Mouse (Mus musculus) lung, embryonic 14.5 days (tissue): Measurements from ENCODE around the gene Cep68. TPM values are rescaled to one million over a fixed set of nuclear protein-coding genes. Genes with fewer than 3 reads are reported as not detected.
A peak's percentile ranks its signal among the peaks of the same experiment; 100 is the strongest.

Experiments
- ATAC-seq: fragments of 200-750 bp; cut with Nextera tagmentation; 2 replicates; pipeline ENCODE4 v1.8.0; 2017; ENCODE audit warnings: mild to moderate bottlenecking, moderate TSS enrichment, moderate library complexity; ENCODE audit not compliant: insufficient read depth
- DNase-seq: peaks from one replicate; pipeline ENCODE4 v3.0.0-alpha.2; 2015
- H3K27ac ChIP-seq: fragments of 300-500 bp; sonication (generic); 2 replicates; pipeline ENCODE4 v1.5.1; 2014; ENCODE audit warnings: low read depth, mild to moderate bottlenecking, moderate library complexity
- H3K27me3 ChIP-seq: fragments of 300-500 bp; sonication (generic); 2 replicates; pipeline ENCODE4 v1.6.1; 2014; ENCODE audit warnings: low read length, control low read depth; ENCODE audit not compliant: insufficient read depth
- H3K36me3 ChIP-seq: fragments of 300-500 bp; sonication (generic); 2 replicates; pipeline ENCODE4 v1.6.1; 2014; ENCODE audit warnings: control low read depth; ENCODE audit not compliant: insufficient read depth
- H3K4me1 ChIP-seq: fragments of 300-500 bp; sonication (generic); 2 replicates; pipeline ENCODE4 v1.6.1; 2014; ENCODE audit warnings: antibody characterized with exemption, control low read depth; ENCODE audit not compliant: insufficient read depth
- H3K4me2 ChIP-seq: fragments of 300-500 bp; sonication (generic); 2 replicates; pipeline ENCODE4 v1.6.1; 2014; ENCODE audit warnings: mild to moderate bottlenecking
- H3K4me3 ChIP-seq: fragments of 300-500 bp; sonication (generic); 2 replicates; pipeline ENCODE4 v1.5.1; 2014; ENCODE audit warnings: low read depth, low read length
- H3K9ac ChIP-seq: fragments of 300-500 bp; sonication (generic); 2 replicates; pipeline ENCODE4 v1.6.1; 2014
- H3K9me3 ChIP-seq: fragments of 300-500 bp; sonication (generic); 2 replicates; pipeline ENCODE4 v1.6.1; 2016; ENCODE audit warnings: low read depth, low read length, control low read depth
- CTCF ChIP-seq: IDR thresholded peaks from 2 replicates; pipeline ENCODE4 v1.5.1; 2016; ENCODE audit warnings: antibody characterized with exemption, low read depth
- WGBS: fragments of 180-500 bp; shearing (Covaris S2); extraction: QIAGEN DNeasy Blood & Tissue Kit; methylation state at CpG from one replicate; pipeline ENCODE4 v1.1.7; 2014; 5-methylcytosine and 5-hydroxymethylcytosine counted together
- polyA plus RNA-seq: library from polyadenylated mRNA; unstranded; fragments of >200 nt; fragmentation: Nextera tagmentation; extraction: Ambion mirVana; gene quantifications from 2 replicates; pipeline ENCODE4 v1.2.1, GENCODE M21; 2014

The Cep68 gene
- polyA plus RNA-seq, 1 experiment from 2014 or later: 46.6 TPM

DNA sequence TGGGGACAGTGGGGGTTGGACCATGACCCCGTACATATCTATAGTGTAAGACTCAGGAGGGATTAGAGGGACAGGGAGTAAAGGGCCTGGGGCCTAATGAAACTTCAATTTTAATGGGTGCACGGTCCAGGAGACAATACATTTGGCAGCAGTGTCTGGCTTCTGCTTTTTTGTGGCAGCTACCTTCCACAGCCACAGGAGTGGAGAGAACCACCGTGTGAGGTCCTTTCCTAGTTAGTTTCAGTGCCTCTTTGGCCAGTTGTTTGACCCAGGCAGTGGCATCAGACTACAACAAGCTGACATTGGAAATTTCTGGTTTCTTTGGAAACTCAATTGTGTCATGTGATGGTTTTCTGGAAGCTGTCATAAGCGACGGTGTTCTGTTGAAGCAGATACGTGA, 20.7 kb upstream of the Cep68 start:
- Histone ChIP-seq H3K36me3 (no peaks in the 10 kb centered on the region), H3K4me3 (no peak overlapping the region), H3K4me2 (no peak overlapping the region), H3K27ac (no peak overlapping the region), H3K27me3 (no peaks in the 10 kb centered on the region), H3K9me3 (no peaks in the 10 kb centered on the region), H3K4me1 (no peaks in the 10 kb centered on the region), H3K9ac (no peak overlapping the region)
- 76% methylated on average over 6 of the region's 6 CpGs for WGBS
- no peak for TF ChIP-seq CTCF
- ATAC-seq (no peak), DNase-seq (no peak)

DNA sequence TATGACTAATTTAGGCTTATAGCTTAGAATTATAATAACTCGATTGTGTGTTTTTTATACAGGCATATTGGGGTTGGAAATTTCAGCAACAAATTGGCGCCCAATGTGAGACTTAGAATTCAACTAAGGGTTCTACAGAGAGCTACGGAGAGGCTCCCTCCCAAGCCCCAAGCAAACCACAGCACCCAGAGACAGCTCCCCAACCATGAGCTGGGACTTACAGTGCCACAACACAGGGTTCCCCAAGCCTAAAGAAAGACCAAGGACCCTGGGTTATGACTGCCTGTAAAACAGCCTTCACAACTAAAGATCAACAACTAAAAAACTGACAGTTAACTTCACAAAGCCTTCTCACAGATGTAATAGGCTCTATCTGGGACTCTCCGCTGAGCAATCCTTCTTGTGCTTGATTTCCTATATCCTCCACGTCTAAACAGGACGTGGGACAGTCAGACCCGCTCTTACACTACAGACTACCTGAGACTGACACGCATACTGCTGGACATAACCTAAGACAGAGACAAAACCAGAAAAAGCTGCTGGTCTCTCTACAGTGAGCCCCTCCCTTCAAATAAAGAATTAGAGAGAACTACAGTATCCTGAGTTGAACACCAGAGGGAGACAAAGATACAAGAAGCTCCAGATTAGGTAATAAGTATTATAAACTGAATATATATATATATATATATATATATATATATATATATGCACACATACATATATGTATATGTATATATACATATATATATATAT, 13.6 kb upstream of the Cep68 start:
- no peaks in the 10 kb centered on the region for H3K4me1 ChIP-seq
- H3K9me3 ChIP-seq: no peaks in the 10 kb centered on the region
- ATAC-seq (no peak), DNase-seq (peak; percentile 78)
- WGBS: 56% methylated on average over 8 of the region's 8 CpGs
- no peak overlapping the region for H3K4me2 ChIP-seq
- no peaks in the 10 kb centered on the region for H3K27me3 ChIP-seq
- no peak overlapping the region for H3K9ac ChIP-seq
- H3K27ac ChIP-seq: no peak overlapping the region
- no peak overlapping the region for H3K4me3 ChIP-seq
- H3K36me3 ChIP-seq: no peaks in the 10 kb centered on the region
- peak; percentile 58 for TF ChIP-seq CTCF

DNA sequence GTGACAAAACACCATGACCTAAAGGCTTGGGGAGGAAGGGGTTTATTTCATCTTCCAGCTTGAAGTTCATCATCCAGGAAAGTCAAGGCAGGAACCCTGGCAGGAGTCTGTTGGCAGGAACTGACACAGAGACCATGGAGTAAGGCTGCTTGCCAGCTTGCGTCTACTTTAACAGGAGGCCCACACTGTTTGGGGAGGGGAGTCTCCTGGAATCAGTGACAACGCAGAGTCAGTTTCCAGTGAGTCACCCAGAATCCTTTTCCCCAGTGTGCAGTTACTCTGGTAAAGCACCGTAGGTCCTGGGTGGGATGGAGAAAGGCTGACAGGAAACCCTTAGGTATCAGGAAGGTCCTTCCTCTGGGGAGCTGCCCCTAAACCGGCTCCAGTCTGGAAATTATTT, 5.6 kb upstream of the Cep68 start:
- no peak overlapping the region for H3K4me3 ChIP-seq
- TF ChIP-seq CTCF: no peak
- ATAC-seq (no peak), DNase-seq (no peak)
- no peaks in the 10 kb centered on the region for H3K36me3 ChIP-seq
- no peak overlapping the region for H3K4me2 ChIP-seq
- H3K9ac ChIP-seq: no peak overlapping the region
- H3K9me3 ChIP-seq: no peaks in the 10 kb centered on the region
- no peaks in the 10 kb centered on the region for H3K4me1 ChIP-seq
- 76% methylated on average over 4 of the region's 4 CpGs for WGBS
- no peak overlapping the region for H3K27ac ChIP-seq
- H3K27me3 ChIP-seq: no peaks in the 10 kb centered on the region

DNA sequence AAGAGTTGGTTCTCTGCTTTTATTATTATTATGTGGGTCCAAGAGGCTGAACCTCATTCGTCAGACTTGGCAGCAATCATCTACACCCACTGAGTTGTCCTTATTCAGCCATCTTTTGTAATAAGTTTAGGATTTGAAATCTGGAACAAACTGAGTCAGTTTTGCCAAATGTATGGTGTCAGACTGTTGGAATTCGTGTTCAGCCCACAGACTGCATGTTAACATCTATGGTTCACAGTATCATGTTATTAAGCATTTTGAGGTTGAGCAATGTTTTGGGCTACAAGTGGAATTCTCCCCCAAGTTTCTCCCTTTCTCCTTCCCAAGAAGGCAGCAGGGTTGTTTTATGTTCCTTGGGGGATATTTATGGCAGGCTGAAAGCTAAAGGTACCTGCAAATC, 3.9 kb upstream of the Cep68 start:
- TF ChIP-seq CTCF: no peak
- ATAC-seq: no peak
- Histone ChIP-seq H3K9ac (no peak overlapping the region), H3K4me3 (no peak overlapping the region), H3K9me3 (no peaks in the 10 kb centered on the region), H3K4me2 (no peak overlapping the region), H3K27ac (no peak overlapping the region), H3K36me3 (no peaks in the 10 kb centered on the region), H3K4me1 (no peaks in the 10 kb centered on the region), H3K27me3 (no peaks in the 10 kb centered on the region)
- DNase-seq: no peak
- 66% methylated on average over 2 of the region's 2 CpGs for whole genome bisulfite sequencing

GRCm38 (mm10) chr11:20250476-20251178, 1.4 kb upstream of the Cep68 start:
- H3K4me2 ChIP-seq: peak overlapping the region; percentile 88; the same call in 1 of the 2 replicates
- DNase-seq (no peak), ATAC-seq (no peak)
- H3K36me3 ChIP-seq: peaks cover 11% of the 10 kb centered on the region; the same call in 1 of the 2 replicates
- TF ChIP-seq CTCF: no peak
- no peak overlapping the region for H3K27ac ChIP-seq
- H3K9ac ChIP-seq: no peak overlapping the region
- WGBS: 81% methylated on average over 6 of the region's 6 CpGs
- H3K9me3 ChIP-seq: no peaks in the 10 kb centered on the region
- H3K4me3 ChIP-seq: 0 out of 2 replicates have a peak overlapping the region, but pooled peaks have one; percentile 97
- no peaks in the 10 kb centered on the region for H3K27me3 ChIP-seq
- peaks cover 8% of the 10 kb centered on the region for H3K4me1 ChIP-seq

- no peak for TF ChIP-seq CTCF
- peak; percentile 72 for ATAC-seq
- under 1% methylated on average over 36 of the region's 39 CpGs for WGBS
- peak overlapping the region; percentile 98 for H3K9ac ChIP-seq
- H3K36me3 ChIP-seq: peaks cover 18% of the 10 kb centered on the region; the same call in 1 of the 2 replicates
- H3K9me3 ChIP-seq: no peaks in the 10 kb centered on the region
- peak overlapping the region; percentile 88 for H3K4me2 ChIP-seq
- no peaks in the 10 kb centered on the region for H3K27me3 ChIP-seq
- H3K27ac ChIP-seq: peak overlapping the region; percentile 93
- peak; percentile 67 for DNase-seq
- peak overlapping the region; percentile 97 for H3K4me3 ChIP-seq
- peaks cover 8% of the 10 kb centered on the region for H3K4me1 ChIP-seq
Observed at GRCm38 (mm10) chr11:20248840-20249239, 389 bp downstream of the Cep68 start.

DNA sequence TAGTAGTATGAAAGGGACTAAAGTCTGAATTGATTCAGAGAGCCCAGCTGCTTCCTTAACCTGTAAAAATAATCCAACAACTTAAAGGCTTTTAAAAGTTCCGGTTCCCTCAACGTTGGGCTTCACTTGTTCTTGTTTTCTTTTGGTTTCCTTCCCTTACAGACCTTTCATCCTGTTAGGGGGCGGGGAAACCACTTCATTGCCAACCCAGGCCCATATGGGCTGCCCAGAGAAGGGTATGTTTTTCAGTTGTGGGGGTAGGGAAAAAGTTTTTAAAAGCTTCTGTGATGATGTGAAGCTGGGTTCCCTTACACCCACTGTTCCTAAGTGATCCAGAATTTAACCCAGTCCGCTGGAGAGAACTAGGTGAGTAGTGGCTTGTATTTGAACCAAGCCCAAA, 952 bp downstream of the Cep68 start:
- Histone ChIP-seq H3K36me3 (peaks cover 23% of the 10 kb centered on the region; the same call in 1 of the 2 replicates), H3K27me3 (no peaks in the 10 kb centered on the region), H3K4me1 (peaks cover 8% of the 10 kb centered on the region), H3K9ac (peak overlapping the region; percentile 98), H3K4me3 (peak overlapping the region; percentile 97), H3K27ac (peak overlapping the region; percentile 93), H3K4me2 (peak overlapping the region; percentile 88), H3K9me3 (no peaks in the 10 kb centered on the region)
- 8% methylated on average over 4 of the region's 4 CpGs for WGBS
- DNase-seq (peak; percentile 61), ATAC-seq (no peak)
- TF ChIP-seq CTCF: no peak
